Mouse (Mus musculus) urinary bladder, adult 2 months (tissue): Measurements from ENCODE around the gene Iqsec2. TPM values are rescaled to one million over a fixed set of nuclear protein-coding genes. Genes with fewer than 3 reads are reported as not detected.
"Not testable (repeated sequence)": the region's sequence is repeated elsewhere in the genome, so short reads cannot be mapped to it uniquely, and the experiment has no call there.

Experiments
- DNase-seq: peaks from one replicate; pipeline ENCODE4 v3.0.0; 2022; ENCODE audit warnings: low spot score
- polyA plus RNA-seq: library from polyadenylated mRNA; depleted of rRNA; stranded (reverse); fragments of >200 nt; gene quantifications from 2 replicates; pipeline ENCODE4 v1.2.3, GENCODE M21; 2012

The Iqsec2 gene
- polyA plus RNA-seq, 1 experiment, result 8.3 TPM

DNA sequence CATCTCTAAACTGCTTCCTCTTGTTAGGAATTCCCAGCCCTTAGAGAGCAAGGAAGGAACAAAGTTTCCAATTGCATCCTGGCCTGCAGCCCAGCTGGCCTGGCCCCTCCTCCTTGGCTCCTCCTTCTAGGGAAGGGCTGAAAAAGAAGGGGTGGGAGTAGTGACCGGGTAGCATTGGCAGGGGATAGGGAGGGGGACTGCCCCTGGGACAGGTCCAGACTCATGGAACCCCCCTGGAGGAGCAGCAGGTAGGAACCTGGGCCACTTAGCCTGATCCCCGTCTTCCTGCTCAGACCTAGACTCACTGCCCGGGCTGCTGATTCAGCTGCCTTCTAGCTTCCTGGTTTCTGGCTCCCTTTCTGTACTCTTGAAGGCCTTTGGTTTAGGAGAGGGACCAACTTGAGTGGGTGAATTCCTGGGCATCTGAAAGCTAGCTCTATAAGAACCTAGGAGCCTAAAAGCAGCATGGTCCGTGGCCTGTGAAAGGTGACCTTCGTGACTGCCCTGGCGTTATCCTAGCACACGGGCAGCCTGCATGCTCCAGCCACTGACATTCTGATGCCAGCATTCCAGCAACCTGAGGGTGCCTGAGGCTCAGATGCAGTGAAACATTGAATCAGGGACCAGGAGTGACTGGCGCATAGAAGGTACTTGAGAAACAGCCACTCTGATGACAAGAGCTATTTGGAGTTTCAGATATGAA is 34.9 kb downstream of the Iqsec2 start:
- peak; percentile 26 for DNase-seq

- DNase-seq, result no peak
Measured at GRCm38 (mm10) chrX:152179670-152180656, 35.9 kb downstream of the Iqsec2 start.

DNA sequence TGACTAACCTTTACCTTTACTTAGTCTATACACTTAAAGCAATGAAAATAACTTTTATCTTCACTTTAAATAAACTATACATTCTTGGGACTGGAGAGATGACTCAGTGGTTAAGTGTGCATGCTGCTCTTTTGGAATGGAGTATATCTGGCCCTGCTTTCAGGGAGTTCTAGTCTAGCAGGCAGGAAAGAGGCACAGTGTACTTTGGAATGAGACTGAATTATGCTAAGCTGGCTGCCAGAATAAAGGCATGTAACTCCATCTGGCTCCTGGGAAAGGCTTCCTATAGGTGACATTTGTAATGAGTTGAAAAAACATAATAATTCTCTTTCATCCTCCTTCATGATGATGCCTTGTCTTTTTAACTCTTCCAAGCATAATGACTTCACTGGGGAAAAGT is 43.1 kb downstream of the Iqsec2 start:
- DNase-seq, result no peak

DNA sequence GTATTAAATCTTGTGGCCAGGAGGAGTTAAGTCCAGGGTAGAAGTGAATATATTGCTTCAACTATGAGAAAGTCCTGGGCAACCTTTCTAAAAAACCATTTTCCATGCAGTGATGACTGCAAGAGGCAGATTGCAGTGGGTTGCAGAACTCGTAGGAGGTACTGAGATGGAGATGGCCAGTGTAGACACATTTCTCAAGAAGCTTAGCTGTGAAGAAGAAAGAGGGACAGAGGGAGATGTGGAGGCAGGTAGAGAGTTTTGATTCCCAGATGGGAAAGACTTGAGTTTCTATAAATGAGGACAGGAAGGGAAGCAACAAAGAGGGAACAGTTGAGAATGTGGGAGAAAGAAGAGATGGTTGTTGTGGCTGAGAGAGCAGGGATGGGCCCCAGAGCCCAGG is 47.2 kb downstream of the Iqsec2 start:
- DNase-seq, result no peak

DNA sequence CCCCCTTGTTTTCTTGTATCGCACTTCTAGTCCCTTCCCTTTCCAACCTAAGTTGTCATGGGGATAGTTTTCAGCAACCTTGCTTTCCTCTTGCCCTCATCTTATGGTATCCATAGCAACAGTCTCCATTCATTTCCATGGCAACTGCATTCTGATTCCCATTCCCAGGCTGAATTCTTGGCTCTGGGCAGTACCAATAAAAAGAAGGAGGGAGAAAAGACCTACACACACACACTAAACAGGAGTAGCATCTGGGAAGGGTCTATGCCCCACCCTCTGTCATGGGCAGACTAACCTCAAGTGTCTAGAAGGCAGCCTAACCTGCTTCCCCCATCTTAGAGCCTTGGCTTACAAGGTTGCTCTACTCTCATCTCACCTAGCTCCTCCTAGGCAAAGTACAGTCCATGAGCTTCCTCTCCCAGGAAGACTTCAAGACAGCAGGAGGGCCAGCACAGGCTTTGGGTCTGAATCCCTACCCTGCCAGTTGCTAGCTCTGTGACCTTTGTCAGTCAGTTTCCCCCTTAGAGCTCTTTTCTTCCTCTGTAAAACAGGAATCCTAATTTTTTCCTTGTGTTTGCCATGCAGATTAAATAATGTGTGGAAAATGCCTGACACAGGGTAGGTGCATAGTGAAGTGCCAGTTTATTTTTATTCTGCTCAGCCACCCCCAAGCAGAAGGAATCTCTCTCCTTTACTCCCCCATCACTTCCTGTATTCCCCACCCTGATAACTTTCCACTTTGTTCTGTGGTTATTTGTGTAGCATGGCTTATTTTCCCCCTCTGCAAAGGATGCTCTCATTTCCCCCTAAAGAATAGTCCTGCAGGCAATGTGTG is 54.0 kb downstream of the Iqsec2 start:
- DNase-seq, result no peak

GRCm38 (mm10) chrX:152201737-152202421 is 57.8 kb downstream of the Iqsec2 start:
- no peak for DNase-seq

- DNase-seq, result no peak
Measured at GRCm38 (mm10) chrX:152202422-152203103, 58.5 kb downstream of the Iqsec2 start.

GRCm38 (mm10) chrX:152203247-152203646 is 59.2 kb downstream of the Iqsec2 start:
- DNase-seq, result no peak

GRCm38 (mm10) chrX:152205486-152205885 is 61.4 kb downstream of the Iqsec2 start:
- DNase-seq, result no peak

GRCm38 (mm10) chrX:152214703-152215102 is 70.6 kb downstream of the Iqsec2 start:
- no peak for DNase-seq

GRCm38 (mm10) chrX:152218529-152218928 is 74.5 kb downstream of the Iqsec2 start:
- no peak for DNase-seq

DNA sequence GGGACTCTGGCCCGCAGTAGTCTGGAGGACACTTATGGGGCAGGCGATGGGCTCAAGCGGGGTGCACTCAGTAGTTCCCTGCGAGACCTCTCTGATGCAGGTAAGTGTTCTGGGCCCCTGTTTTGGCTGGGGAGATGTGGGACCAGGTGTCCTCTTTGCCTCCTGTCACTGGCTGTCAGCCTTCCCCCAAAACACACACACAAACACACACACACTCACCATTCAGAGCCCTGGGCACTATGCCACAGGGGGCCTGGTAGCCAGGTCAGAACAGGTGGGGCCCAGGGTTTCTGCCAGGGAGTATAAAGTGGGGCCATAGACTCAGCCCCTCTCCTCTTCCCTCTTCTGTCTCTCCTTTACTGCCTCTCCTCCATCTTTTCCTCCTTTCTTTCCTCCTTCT is 77.7 kb downstream of the Iqsec2 start:
- no peak for DNase-seq

- DNase-seq, result no peak
Measured at GRCm38 (mm10) chrX:152222226-152222625, 78.2 kb downstream of the Iqsec2 start.

- DNase-seq, result no peak
Measured at GRCm38 (mm10) chrX:152223313-152223712, 79.2 kb downstream of the Iqsec2 start.

- no peak for DNase-seq
Measured at GRCm38 (mm10) chrX:152224280-152224679, 80.2 kb downstream of the Iqsec2 start.

DNA sequence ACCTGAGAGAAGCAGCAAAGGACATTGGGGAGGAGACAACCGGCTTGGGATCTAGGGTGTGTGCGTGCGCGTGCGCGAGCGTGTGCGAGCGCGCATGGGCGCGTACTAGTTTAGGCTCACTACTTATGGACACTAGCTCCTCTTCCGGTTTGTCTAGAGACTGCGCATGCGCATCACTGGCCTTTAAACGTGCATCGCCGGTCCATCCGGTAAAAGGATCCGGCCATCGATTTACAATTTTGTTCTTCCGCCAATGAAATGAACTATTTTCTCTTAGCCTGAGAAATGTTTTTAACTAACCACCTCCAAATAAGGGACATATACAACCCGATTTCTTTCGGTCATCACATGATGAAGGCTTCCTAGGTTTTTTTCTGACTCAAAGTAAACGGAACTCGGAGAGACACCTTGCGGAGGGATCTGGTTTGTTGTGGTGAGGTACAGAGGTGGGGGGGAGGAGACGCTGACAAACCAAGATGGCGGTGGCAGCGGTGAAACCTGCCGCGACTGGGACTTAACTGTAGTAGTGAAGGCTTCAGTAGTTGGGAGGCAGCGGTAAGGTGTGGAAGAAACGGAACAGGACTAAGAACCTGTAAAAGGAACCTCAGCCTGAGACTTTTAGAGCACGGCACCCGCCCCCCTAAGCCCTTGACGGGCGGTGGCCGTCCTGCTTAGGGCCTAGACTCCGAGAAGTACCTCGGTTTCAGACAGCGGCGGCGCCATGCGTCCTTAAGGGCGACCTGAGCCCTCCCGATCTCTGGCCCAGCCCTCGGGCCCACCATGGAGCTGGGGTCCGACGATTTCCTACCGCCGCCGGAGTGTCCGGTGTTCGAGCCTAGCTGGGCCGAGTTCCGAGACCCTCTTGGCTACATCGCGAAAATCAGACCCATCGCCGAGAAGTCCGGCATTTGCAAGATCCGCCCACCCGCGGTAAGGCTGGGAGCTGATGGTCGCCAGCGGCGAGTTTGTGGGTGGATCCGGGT is 89.0 kb downstream of the Iqsec2 start, which contains the start of gene Kdm5c:
Kdm5c (plus strand) TSS at position 240 of the 983 bp plus-strand sequence.
- peak; percentile 88 for DNase-seq

DNA sequence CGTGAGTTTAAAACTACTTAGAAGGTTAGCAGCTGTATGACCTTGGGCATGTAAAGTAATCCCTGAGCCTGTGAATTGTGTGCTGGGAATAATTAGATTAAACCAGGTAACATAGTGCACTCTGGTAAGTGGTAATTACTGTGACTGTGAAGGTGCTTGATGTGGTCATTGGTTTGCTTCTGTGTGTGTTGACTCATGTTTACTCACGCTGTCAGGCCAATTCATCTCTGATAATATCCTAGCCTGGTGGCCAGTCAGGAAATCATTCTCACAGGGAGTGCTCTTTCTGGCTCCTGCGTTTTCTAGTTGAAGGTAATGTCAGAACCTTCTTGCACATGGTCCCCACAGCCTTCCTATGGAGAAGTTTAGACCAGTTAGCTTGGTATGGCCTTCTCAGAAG is 90.1 kb downstream of the Iqsec2 start:
- no peak for DNase-seq

GRCm38 (mm10) chrX:152235758-152236157 is 91.7 kb downstream of the Iqsec2 start:
- no peak for DNase-seq

- not testable (repeated sequence) for DNase-seq
Measured at GRCm38 (mm10) chrX:152243140-152243539, 99.1 kb downstream of the Iqsec2 start.
